Mouse (Mus musculus): ENCODE measurements at regions not wholly inside any gene's neighbourhood (a gene's known extent, or its start where the extent isn't known, plus 50 kb on each side); places are given as distances from the start of the nearest gene placed in this dataset.

- no peak for TF ChIP-seq CTCF (IDR thresholded peaks at IDR 0.05; ENCODE audit: low read depth)
- H3K4me1 ChIP-seq (ENCODE audit: insufficient read depth): no peaks in the 10 kb centered on the region
- 31% methylated on average over 3 of the region's 3 CpGs for WGBS (ENCODE audit: insufficient replicate concordance)
Observed at GRCm38 (mm10) chr12:119069747-119070146, 103.5 kb upstream of the Abcb5 start.

GRCm38 (mm10) chr12:119068079-119068478 is 101.9 kb upstream of the Abcb5 start:
- Histone ChIP-seq H3K4me3 (ENCODE audit: low read depth, low read length) (no peak overlapping the region), H3K9ac (replicated peaks) (no peak overlapping the region), H3K4me2 (ENCODE audit: low read depth, low read length) (no peak overlapping the region), H3K4me1 (ENCODE audit: insufficient read depth) (no peaks in the 10 kb centered on the region), H3K27ac (ENCODE audit: low read depth) (no peak overlapping the region), H3K36me3 (replicated peaks; ENCODE audit: insufficient read depth, low read length) (no peaks in the 10 kb centered on the region), H3K9me3 (ENCODE audit: low read length) (no peaks in the 10 kb centered on the region), H3K27me3 (ENCODE audit: insufficient read depth, low read length) (no peaks in the 10 kb centered on the region)
- TF ChIP-seq EP300 (IDR thresholded peaks at IDR 0.05; ENCODE audit: low read depth) (no peak), CTCF (IDR thresholded peaks at IDR 0.05; ENCODE audit: low read depth) (no peak)
- ATAC-seq: no peak
- no peak for DNase-seq
- WGBS (ENCODE audit: insufficient replicate concordance): 83% methylated on average over 2 of the region's 2 CpGs

More at GRCm38 (mm10) chr12:119069747-119070146, 103.5 kb upstream of the Abcb5 start:
- Histone ChIP-seq H3K27me3 (ENCODE audit: insufficient read depth, low read length) (no peaks in the 10 kb centered on the region), H3K4me2 (ENCODE audit: low read depth, low read length) (no peak overlapping the region), H3K4me3 (ENCODE audit: low read depth, low read length) (no peak overlapping the region), H3K9me3 (ENCODE audit: low read length) (no peaks in the 10 kb centered on the region), H3K27ac (ENCODE audit: low read depth) (no peak overlapping the region), H3K36me3 (replicated peaks; ENCODE audit: insufficient read depth, low read length) (no peaks in the 10 kb centered on the region), H3K9ac (replicated peaks) (no peak overlapping the region)
- DNase-seq (no peak), ATAC-seq (no peak)

GRCm38 (mm10) chr12:119062931-119063330 is 96.7 kb upstream of the Abcb5 start:
- H3K9ac ChIP-seq (replicated peaks): no peak overlapping the region
- DNase-seq (no peak), ATAC-seq (no peak)
- H3K27ac ChIP-seq (ENCODE audit: low read depth): no peak overlapping the region
- WGBS (ENCODE audit: insufficient replicate concordance): 63% methylated on average over 2 of the region's 2 CpGs
- H3K9me3 ChIP-seq (ENCODE audit: low read length): no peaks in the 10 kb centered on the region
- H3K27me3 ChIP-seq (ENCODE audit: insufficient read depth, low read length): no peaks in the 10 kb centered on the region
- H3K4me3 ChIP-seq (ENCODE audit: low read depth, low read length): no peak overlapping the region
- no peaks in the 10 kb centered on the region for H3K36me3 ChIP-seq (replicated peaks; ENCODE audit: insufficient read depth, low read length)
- no peaks in the 10 kb centered on the region for H3K4me1 ChIP-seq (ENCODE audit: insufficient read depth)
- TF ChIP-seq EP300 (IDR thresholded peaks at IDR 0.05; ENCODE audit: low read depth) (no peak), CTCF (IDR thresholded peaks at IDR 0.05; ENCODE audit: low read depth) (no peak)
- no peak overlapping the region for H3K4me2 ChIP-seq (ENCODE audit: low read depth, low read length)

GRCm38 (mm10) chr12:119062490-119062889 is 96.3 kb upstream of the Abcb5 start:
- DNase-seq: no peak
- TF ChIP-seq EP300 (IDR thresholded peaks at IDR 0.05; ENCODE audit: low read depth) (no peak), CTCF (IDR thresholded peaks at IDR 0.05; ENCODE audit: low read depth) (no peak)
- no peak overlapping the region for H3K27ac ChIP-seq (ENCODE audit: low read depth)

GRCm38 (mm10) chr12:119054560-119054959 is 88.3 kb upstream of the Abcb5 start:
- DNase-seq: no peak
- 68% methylated on average over 3 of the region's 3 CpGs for WGBS (ENCODE audit: insufficient replicate concordance)
- TF ChIP-seq EP300 (IDR thresholded peaks at IDR 0.05; ENCODE audit: low read depth) (no peak), CTCF (IDR thresholded peaks at IDR 0.05; ENCODE audit: low read depth) (no peak)

More at GRCm38 (mm10) chr12:119062490-119062889, 96.3 kb upstream of the Abcb5 start:
- H3K4me3 ChIP-seq (ENCODE audit: low read depth, low read length): no peak overlapping the region
- H3K4me1 ChIP-seq (ENCODE audit: insufficient read depth): no peaks in the 10 kb centered on the region
- H3K9me3 ChIP-seq (ENCODE audit: low read length): no peaks in the 10 kb centered on the region
- H3K9ac ChIP-seq (replicated peaks): no peak overlapping the region
- no peaks in the 10 kb centered on the region for H3K36me3 ChIP-seq (replicated peaks; ENCODE audit: insufficient read depth, low read length)
- no peak for ATAC-seq
- no peak overlapping the region for H3K4me2 ChIP-seq (ENCODE audit: low read depth, low read length)
- no peaks in the 10 kb centered on the region for H3K27me3 ChIP-seq (ENCODE audit: insufficient read depth, low read length)

GRCm38 (mm10) chr12:119051692-119052379 is 85.6 kb upstream of the Abcb5 start:
- TF ChIP-seq CTCF (IDR thresholded peaks at IDR 0.05; ENCODE audit: low read depth): no peak
- TF ChIP-seq EP300 (IDR thresholded peaks at IDR 0.05; ENCODE audit: low read depth): no peak
- 23% methylated on average over 2 of the region's 2 CpGs for WGBS (ENCODE audit: insufficient replicate concordance)
- no peak for DNase-seq
- no peaks in the 10 kb centered on the region for H3K4me1 ChIP-seq (ENCODE audit: insufficient read depth)
- no peaks in the 10 kb centered on the region for H3K36me3 ChIP-seq (replicated peaks; ENCODE audit: insufficient read depth, low read length)
- no peaks in the 10 kb centered on the region for H3K27me3 ChIP-seq (ENCODE audit: insufficient read depth, low read length)
- H3K27ac ChIP-seq (ENCODE audit: low read depth): no peak overlapping the region
- H3K4me2 ChIP-seq (ENCODE audit: low read depth, low read length): no peak overlapping the region
- H3K9ac ChIP-seq (replicated peaks): no peak overlapping the region
- H3K9me3 ChIP-seq (ENCODE audit: low read length): no peaks in the 10 kb centered on the region
- no peak for ATAC-seq
- no peak overlapping the region for H3K4me3 ChIP-seq (ENCODE audit: low read depth, low read length)

More at GRCm38 (mm10) chr12:119054560-119054959, 88.3 kb upstream of the Abcb5 start:
- Histone ChIP-seq H3K27me3 (ENCODE audit: insufficient read depth, low read length) (no peaks in the 10 kb centered on the region), H3K4me3 (ENCODE audit: low read depth, low read length) (no peak overlapping the region), H3K9ac (replicated peaks) (no peak overlapping the region), H3K36me3 (replicated peaks; ENCODE audit: insufficient read depth, low read length) (no peaks in the 10 kb centered on the region), H3K4me1 (ENCODE audit: insufficient read depth) (no peaks in the 10 kb centered on the region), H3K9me3 (ENCODE audit: low read length) (no peaks in the 10 kb centered on the region), H3K4me2 (ENCODE audit: low read depth, low read length) (no peak overlapping the region), H3K27ac (ENCODE audit: low read depth) (no peak overlapping the region)
- no peak for ATAC-seq
